Mouse (Mus musculus): ENCODE data around the gene Eps8l3.

Eps8l3 gene

DNA sequence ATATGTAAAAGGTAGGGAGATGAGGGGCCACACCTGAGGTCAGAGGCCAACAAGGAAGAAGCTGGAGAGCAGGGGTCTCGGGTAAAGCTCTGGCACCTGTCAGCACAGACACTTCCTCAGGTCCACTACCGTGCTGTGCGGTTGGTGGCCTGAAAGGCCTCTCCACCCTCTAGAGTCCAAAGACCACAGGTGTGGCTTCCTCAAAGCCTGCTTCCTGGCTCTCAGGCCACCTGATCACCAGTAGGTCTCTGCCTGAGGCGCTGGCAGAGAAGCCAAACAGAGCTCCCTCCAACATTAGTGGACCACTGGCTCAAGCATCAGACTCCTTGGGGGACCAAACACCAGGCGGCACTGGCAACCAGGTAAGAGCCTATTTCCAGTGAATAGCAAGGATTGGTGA is at the start of gene Eps8l3:
TSS of gene Eps8l3 (plus strand) at position 225 of the 400 bp plus-strand sequence.
- in situ Hi-C loops (cut with MboI, MseI): loop anchor here (25.0 kb wide), 1 partner anchor 640 kb away; the partner anchor contains the start of genes A630076J17Rik and Prok1

- in situ Hi-C loops (cut with MboI, MseI): no loop called here
Measured at GRCm38 (mm10) chr3:107827873-107828405, 49.1 kb upstream of the Eps8l3 start.

GRCm38 (mm10) chr3:107828518-107828917 is 48.5 kb upstream of the Eps8l3 start:
- in situ Hi-C loops (cut with MboI, MseI): no loop called here

DNA sequence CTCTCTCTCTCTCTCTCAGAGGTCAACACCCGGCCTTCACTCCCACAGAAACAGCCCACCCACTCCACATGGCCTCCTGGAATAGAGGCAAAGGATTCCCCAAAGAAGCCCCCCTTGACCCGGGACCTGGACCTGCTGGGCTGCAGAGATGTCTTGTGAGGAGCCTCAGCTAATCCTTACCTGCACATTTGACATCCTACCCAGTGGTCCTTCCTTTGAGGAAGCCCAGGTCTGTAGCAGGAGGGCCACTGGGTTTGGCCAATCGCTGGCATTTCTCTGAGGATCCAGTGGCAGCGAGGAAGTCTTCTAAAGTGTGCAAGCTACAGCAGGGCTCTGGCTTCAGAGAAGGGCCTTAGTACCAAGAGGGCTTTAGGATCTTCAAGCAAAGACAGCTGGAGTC is 48.0 kb upstream of the Eps8l3 start:
- in situ Hi-C loops (cut with MboI, MseI): no loop called here

DNA sequence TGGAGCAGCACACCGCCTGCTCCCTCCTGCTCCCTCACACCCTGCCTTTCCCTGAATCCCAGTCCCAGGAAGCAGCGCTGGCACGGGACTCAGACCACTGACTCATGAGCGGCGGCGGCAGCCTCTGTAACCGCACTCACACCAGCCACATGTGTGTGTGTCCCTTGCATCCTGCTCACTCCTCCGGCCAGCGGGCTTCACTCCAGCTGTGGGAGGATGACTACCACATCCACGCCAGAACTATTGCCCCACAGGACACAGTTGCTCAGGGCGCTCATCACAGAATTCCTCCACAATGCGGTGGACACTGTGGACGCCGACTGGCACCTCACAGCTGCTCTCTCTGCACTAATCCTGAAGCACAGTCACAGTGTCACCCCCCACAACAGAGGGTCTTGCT is 47.4 kb upstream of the Eps8l3 start:
- in situ Hi-C loops (cut with MboI, MseI): no loop called here

DNA sequence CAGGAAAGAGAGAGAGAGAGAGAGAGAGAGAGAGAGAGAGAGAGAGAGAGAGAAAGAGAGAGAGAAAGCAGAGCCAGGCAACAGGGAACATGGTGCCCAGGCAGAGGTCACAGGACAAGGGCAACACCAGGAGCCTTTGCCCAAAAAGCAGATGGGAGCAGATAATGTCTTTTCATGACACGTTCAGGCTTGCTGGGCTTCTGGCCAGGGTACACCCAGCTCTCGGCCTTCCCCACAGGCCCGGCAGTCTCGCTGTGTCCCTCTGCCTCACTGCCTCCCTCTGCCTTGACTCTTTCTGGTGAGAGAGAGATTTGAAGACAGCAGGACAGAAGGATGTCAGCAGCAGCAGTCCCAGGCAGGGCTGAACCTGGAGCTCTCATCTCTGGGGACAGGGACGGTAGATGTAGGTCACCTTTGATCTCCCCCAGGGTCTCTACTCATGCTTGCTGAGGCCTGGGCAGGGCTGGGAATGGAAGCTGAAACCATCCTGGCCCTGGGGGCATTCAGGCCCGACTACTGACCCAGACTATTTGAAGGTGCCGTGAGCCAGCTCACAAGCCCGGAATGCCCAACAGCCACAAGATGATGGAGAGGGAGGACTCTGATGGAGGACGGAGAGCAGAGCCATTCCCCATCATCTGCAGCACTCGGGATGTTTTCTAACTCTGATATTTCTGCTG is 45.0 kb upstream of the Eps8l3 start:
- in situ Hi-C loops (cut with MboI, MseI): no loop called here

GRCm38 (mm10) chr3:107832645-107833044 is 44.4 kb upstream of the Eps8l3 start:
- in situ Hi-C loops (cut with MboI, MseI): no loop called here

DNA sequence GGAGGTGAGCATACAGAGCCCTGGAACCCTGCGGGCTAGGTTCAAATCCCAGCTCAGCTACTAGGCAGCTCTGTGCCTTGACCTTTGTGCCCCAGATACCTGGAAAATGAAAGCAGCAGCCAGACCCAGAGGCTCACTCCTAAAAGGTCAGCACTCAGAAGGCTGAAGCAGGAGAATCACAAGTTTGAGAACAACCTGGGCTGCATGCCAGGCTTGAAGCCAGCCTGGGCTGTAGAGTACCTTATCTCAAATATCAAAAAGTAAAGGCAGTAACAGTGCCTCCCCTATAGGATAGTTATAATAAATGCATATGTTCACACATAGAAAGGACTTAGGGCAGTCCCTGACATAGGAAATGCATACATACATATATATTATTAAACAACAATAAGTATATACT is 43.7 kb upstream of the Eps8l3 start:
- in situ Hi-C loops (cut with MboI, MseI): no loop called here

DNA sequence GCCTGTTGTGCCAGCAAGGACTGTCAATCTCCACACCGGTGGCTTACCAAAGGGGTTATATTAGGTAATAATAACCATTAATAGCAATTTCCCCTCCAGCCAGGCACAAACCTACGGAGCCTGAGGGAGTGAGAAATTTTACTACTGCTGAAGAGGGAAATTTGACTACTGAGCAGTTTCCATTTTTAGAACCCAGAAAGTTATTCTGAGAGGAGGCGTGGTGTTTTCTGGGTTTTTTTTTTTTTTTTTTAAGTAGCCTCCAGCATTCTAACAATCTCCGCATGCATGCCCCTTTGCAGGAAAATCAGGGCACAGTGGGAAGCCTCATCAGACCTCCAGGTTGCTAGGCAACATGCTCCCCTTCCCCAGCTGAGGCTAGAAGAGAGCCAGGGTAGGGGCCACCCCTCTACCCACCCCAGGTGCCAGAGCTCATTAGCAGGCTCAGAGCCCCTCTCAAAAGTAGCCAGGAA is 43.1 kb upstream of the Eps8l3 start:
- in situ Hi-C loops (cut with MboI, MseI): no loop called here

- in situ Hi-C loops (cut with MboI, MseI): no loop called here
Measured at GRCm38 (mm10) chr3:107835301-107835700, 41.7 kb upstream of the Eps8l3 start.

DNA sequence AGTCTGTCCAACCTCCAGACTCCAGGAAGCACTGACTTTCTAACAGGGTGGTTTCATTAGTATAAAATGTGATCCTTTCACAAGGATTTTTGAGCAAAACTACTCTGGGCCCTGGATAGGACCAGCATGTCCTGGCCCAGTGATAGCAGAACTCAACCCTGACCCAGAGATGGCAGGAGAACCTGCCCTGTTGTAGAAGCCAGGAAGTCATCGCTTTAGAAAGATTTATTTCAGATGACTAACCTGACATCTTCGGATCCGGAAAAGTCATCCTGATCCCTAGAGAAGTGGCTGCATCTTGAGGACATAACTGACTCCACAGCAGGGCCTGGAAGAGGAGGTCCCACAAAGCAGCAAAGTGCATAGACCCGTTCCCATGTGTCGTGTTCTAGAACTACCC is 37.2 kb upstream of the Eps8l3 start:
- in situ Hi-C loops (cut with MboI, MseI): no loop called here

DNA sequence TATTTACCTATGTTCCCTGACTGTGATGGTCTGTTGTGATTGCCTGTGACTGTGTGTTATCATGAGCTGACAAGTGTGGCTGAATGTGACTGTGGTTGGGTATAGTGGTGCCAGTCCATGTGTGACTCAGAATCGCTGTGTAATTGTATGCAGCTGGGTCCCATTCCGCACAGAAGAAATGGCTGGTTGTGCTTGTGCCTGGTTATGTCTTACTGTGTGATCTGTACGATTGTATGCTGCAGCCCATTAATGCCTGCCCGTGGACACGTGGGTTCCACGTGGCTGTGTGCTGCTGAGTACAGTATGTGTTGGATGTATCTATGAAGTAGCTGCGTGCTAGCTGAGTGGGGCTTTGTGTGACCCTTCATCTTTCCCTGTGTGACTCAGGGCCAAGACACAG is 36.2 kb upstream of the Eps8l3 start:
- in situ Hi-C loops (cut with MboI, MseI): no loop called here

DNA sequence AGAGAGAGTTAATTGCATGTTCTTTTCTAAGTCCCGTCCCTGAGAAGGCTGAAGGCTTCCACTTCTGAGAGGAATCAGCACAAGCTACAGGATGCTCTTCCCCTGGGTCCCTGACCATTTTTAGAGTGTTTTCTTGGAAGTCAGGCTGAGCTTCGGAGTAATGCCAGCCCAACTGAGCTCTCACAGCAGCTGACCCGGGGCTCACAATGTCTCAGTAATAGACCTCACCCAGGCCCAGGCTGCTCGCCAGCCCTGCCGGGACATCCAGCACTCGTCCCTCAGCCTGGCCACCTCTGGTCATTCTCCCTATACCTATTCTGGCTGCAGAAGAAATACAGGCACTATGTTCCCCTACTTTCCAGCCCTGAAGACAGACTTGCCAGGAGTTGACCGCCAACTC is 35.7 kb upstream of the Eps8l3 start:
- in situ Hi-C loops (cut with MboI, MseI): no loop called here

DNA sequence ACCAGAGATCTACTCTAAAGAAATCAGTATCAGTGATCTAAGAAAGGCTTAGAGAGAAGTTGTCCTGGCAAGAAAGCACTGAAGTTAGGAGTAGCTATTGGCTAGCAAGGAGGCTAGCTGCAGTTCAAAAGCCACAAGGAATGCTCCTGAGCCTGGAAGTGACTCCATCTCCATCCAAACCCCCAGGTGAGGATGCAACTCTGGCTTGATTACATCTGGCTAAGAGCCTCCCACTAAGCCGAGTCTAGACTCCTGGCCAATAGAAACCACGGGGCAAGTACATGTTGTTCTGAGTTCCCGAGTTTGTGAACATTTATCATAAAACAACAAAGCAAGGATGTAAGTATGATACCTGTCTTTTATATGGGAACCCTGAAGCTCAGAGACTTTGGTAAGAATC is 33.6 kb upstream of the Eps8l3 start:
- in situ Hi-C loops (cut with MboI, MseI): no loop called here

GRCm38 (mm10) chr3:107844001-107844400 is 33.0 kb upstream of the Eps8l3 start:
- in situ Hi-C loops (cut with MboI, MseI): no loop called here

DNA sequence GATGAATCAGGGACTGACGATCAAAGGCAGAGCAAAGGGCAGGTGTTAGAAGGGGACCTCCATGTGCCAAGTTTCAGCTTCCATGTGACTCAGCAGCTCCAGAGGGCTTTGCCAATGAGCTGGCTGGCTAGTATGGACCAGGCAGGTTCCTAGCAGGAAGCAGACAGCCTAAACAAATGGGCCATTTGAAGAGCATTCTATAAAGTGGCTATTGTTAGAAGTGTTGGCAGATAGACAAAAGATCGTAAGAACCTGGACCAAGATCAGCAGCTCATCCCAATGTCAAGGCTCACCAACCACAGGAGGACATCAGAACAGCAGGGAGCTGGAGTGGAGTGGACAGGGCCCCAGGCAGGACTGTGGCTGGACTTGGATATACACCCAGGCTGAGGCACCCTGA is 32.5 kb upstream of the Eps8l3 start:
- in situ Hi-C loops (cut with MboI, MseI): no loop called here

GRCm38 (mm10) chr3:107846175-107846574 is 30.9 kb upstream of the Eps8l3 start:
- in situ Hi-C loops (cut with MboI, MseI): no loop called here

DNA sequence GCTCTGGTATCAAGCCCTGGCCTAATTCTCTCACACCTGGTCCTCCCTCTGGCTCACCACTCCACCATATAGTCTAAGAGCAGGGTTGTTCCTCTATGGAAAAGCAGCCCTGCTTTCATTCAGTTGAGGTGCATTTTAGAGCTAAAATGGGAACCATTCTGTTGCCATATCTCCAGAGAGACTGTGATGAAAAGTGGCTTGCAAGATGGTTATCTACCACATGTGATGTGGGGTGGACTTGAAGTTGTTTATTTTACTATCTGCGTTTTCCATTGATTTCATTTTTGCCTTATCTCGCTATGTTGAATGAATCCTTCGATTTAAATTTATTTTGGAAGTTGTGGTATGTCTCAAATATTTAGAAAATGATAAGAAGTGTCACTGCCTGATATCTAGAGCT is 30.2 kb upstream of the Eps8l3 start:
- in situ Hi-C loops (cut with MboI, MseI): no loop called here

- in situ Hi-C loops (cut with MboI, MseI): no loop called here
Measured at GRCm38 (mm10) chr3:107848126-107848525, 28.9 kb upstream of the Eps8l3 start.

- in situ Hi-C loops (cut with MboI, MseI): no loop called here
Measured at GRCm38 (mm10) chr3:107849000-107849692, 27.9 kb upstream of the Eps8l3 start.

- in situ Hi-C loops (cut with MboI, MseI): no loop called here
Measured at GRCm38 (mm10) chr3:107849693-107850031, 27.4 kb upstream of the Eps8l3 start.

DNA sequence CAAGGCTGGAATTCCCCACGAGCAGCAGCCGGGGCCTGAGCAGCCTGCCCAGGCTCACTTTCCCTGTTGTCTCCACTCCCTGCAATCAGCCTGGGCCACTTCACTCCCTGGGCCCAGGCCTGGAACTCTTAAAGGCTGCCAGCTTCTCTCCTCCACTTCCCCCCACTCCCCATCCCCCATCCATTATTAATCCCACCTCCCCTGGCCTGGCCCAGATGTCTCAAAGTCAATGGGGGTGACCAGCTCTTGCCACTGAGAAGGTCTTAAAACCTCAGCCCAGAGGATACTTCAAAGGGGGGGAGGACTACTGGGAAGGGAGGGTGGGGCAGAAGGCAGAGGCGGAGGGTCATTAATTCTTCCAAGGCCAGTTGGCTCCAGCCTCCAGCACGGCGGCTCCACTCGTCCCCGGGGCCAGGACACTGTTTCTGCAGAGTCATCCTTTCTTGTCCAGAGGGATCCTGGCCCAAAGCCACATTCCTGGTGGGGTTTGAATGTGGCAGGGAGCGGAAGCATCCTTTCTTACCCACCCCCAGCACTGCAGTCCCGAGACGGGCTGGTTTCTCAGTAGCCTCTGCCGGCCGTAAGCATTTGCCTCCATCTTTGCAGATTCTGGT is 26.5 kb upstream of the Eps8l3 start:
- in situ Hi-C loops (cut with MboI, MseI): no loop called here

DNA sequence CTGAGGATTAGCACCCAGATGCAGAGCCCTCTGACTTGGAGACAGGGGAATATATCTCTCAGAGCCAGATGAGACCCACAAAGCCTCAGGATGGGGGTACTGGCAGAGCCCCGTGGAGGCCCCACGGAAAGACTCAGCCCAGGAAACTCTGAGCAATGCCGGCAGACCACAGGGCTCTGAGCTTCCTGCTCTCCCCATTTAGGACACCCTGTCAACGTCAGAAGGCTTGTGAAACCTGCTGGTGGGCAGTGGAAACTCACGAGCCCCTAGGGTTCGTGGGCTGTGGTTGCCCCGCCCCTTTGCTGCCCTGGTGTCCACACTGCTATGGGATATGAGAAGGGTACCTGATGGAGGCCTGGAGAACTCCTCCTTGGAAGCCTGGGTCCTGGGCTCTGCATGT is 24.2 kb upstream of the Eps8l3 start:
- in situ Hi-C loops (cut with MboI, MseI): no loop called here

Measured in T-helper 2 cell (primary cell).